Mouse (Mus musculus) lung, postnatal 0 days (tissue): ENCODE measurements around the gene Hook2. TPM values are rescaled to one million over a fixed set of nuclear protein-coding genes. Genes with fewer than 3 reads are reported as not detected.

Experiments used
- ATAC-seq: fragments of 200-750 bp; cut with Nextera tagmentation; 2 replicates; pipeline ENCODE4 v1.8.0; 2017; ENCODE audit warnings: moderate library complexity
- DNase-seq: peaks from one replicate; pipeline ENCODE4 v3.0.0-alpha.2; 2016; ENCODE audit warnings: low spot score
- H3K27ac ChIP-seq: fragments of 300-500 bp; sonication (generic); 2 replicates; pipeline ENCODE4 v1.5.1; 2014; ENCODE audit warnings: antibody characterized with exemption, mild to moderate bottlenecking, low read length, mixed read lengths
- H3K27me3 ChIP-seq: fragments of 300-500 bp; sonication (generic); replicated peaks from 2 replicates; pipeline ENCODE4 v1.6.1; 2014; ENCODE audit warnings: low read length, mixed read lengths; ENCODE audit not compliant: insufficient read depth
- H3K36me3 ChIP-seq: fragments of 300-500 bp; sonication (generic); 2 replicates; pipeline ENCODE4 v1.6.1; 2014; ENCODE audit warnings: low read length, mixed read lengths; ENCODE audit not compliant: insufficient read depth
- H3K4me1 ChIP-seq: fragments of 300-500 bp; sonication (generic); 2 replicates; pipeline ENCODE4 v1.6.1; 2014; ENCODE audit warnings: antibody characterized with exemption, low read depth, low read length, mixed read lengths; ENCODE audit not compliant: insufficient read depth
- H3K4me2 ChIP-seq: fragments of 300-500 bp; sonication (generic); replicated peaks from 2 replicates; pipeline ENCODE4 v1.6.1; 2014; ENCODE audit warnings: low read depth, mild to moderate bottlenecking, low read length, moderate library complexity, mixed read lengths
- H3K4me3 ChIP-seq: fragments of 300-500 bp; sonication (generic); 2 replicates; pipeline ENCODE4 v1.5.1; 2014; ENCODE audit warnings: low read depth, low read length
- H3K9ac ChIP-seq: fragments of 300-500 bp; sonication (generic); replicated peaks from 2 replicates; pipeline ENCODE4 v1.6.1; 2014; ENCODE audit warnings: low read depth, mild to moderate bottlenecking
- H3K9me3 ChIP-seq: fragments of 300-500 bp; sonication (generic); 2 replicates; pipeline ENCODE4 v1.6.1; 2016; ENCODE audit warnings: low read length, mixed read lengths
- CTCF ChIP-seq: IDR thresholded peaks from 2 replicates; pipeline ENCODE4 v1.5.1; 2016; ENCODE audit warnings: antibody characterized with exemption, mild to moderate bottlenecking
- EP300 ChIP-seq: IDR thresholded peaks from 2 replicates; pipeline ENCODE4 v1.6.1; 2016; ENCODE audit warnings: antibody characterized with exemption, mild to moderate bottlenecking, control low read depth
- WGBS: fragments of 180-500 bp; shearing (Covaris S2); extraction: QIAGEN DNeasy Blood & Tissue Kit; methylation state at CpG from one replicate; pipeline ENCODE4 v1.1.7; 2014; 5-methylcytosine and 5-hydroxymethylcytosine counted together
- polyA plus RNA-seq: library from polyadenylated mRNA; unstranded; fragments of >200 nt; fragmentation: Nextera tagmentation; extraction: Ambion mirVana; gene quantifications from 2 replicates; pipeline ENCODE4 v1.2.1, GENCODE M21; 2015

Gene Hook2
- polyA plus RNA-seq, 1 experiment from 2014 or later, result 19.2 TPM

- peak; percentile 30 for ATAC-seq
- WGBS, result under 1% methylated on average over 53 of the region's 53 CpGs
- Histone ChIP-seq H3K27me3 (no peaks in the 10 kb centered on the region), H3K9me3 (no peaks in the 10 kb centered on the region), H3K27ac (peak overlapping the region; percentile 92), H3K36me3 (no peaks in the 10 kb centered on the region), H3K4me2 (peak overlapping the region; percentile 91), H3K4me3 (peak overlapping the region; percentile 45), H3K4me1 (peaks cover 53% of the 10 kb centered on the region), H3K9ac (peak overlapping the region; percentile 62)
- peak; percentile 92 for DNase-seq
- TF ChIP-seq EP300 (peak; percentile 6; the same call in 1 of the 2 replicates), CTCF (no peak)
These were observed 4.6 kb upstream of the Hook2 start for GRCm38 (mm10) chr8:84985684-84986378.

GRCm38 (mm10) chr8:84986379-84986945 is 3.9 kb upstream of the Hook2 start:
- Histone ChIP-seq H3K9ac (0 out of 2 replicates have a peak overlapping the region, but pooled peaks have one; percentile 62), H3K4me3 (peak overlapping the region; percentile 45), H3K36me3 (no peaks in the 10 kb centered on the region), H3K4me1 (peaks cover 47% of the 10 kb centered on the region), H3K4me2 (peak overlapping the region; percentile 91), H3K9me3 (no peaks in the 10 kb centered on the region), H3K27ac (peak overlapping the region; percentile 92), H3K27me3 (no peaks in the 10 kb centered on the region)
- WGBS, result 30% methylated on average over 8 of the region's 8 CpGs
- TF ChIP-seq EP300, result 0 out of 2 replicates have a peak, but pooled peaks have one; percentile 1
- no peak for TF ChIP-seq CTCF
- DNase-seq (no peak), ATAC-seq (no peak)

- Histone ChIP-seq H3K4me2 (no peak overlapping the region), H3K4me3 (no peak overlapping the region), H3K27ac (no peak overlapping the region), H3K4me1 (peaks cover 38% of the 10 kb centered on the region), H3K9ac (no peak overlapping the region), H3K36me3 (no peaks in the 10 kb centered on the region), H3K27me3 (no peaks in the 10 kb centered on the region), H3K9me3 (no peaks in the 10 kb centered on the region)
- TF ChIP-seq CTCF (no peak), EP300 (no peak)
- ATAC-seq, result no peak
- 74% methylated on average over 5 of the region's 5 CpGs for WGBS
- no peak for DNase-seq
These were observed 3.0 kb upstream of the Hook2 start for GRCm38 (mm10) chr8:84987388-84987787.

- no peak overlapping the region for H3K4me3 ChIP-seq
- TF ChIP-seq CTCF (no peak), EP300 (no peak)
- WGBS, result 81% methylated on average over 2 of the region's 2 CpGs
- no peak overlapping the region for H3K4me2 ChIP-seq
- no peaks in the 10 kb centered on the region for H3K36me3 ChIP-seq
- H3K4me1 ChIP-seq, result peaks cover 34% of the 10 kb centered on the region
- H3K9ac ChIP-seq, result no peak overlapping the region
- DNase-seq, result no peak
- no peak for ATAC-seq
- H3K27me3 ChIP-seq, result no peaks in the 10 kb centered on the region
- no peak overlapping the region for H3K27ac ChIP-seq
- H3K9me3 ChIP-seq, result no peaks in the 10 kb centered on the region
These were observed 2.5 kb upstream of the Hook2 start for GRCm38 (mm10) chr8:84987903-84988302.

- no peaks in the 10 kb centered on the region for H3K36me3 ChIP-seq
- no peak for ATAC-seq
- peak overlapping the region; percentile 92 for H3K4me2 ChIP-seq
- TF ChIP-seq CTCF (no peak), EP300 (no peak)
- no peak overlapping the region for H3K9ac ChIP-seq
- DNase-seq, result peak; percentile 79
- H3K9me3 ChIP-seq, result no peaks in the 10 kb centered on the region
- peaks cover 26% of the 10 kb centered on the region for H3K4me1 ChIP-seq
- WGBS, result 14% methylated on average over 15 of the region's 15 CpGs
- H3K4me3 ChIP-seq, result peak overlapping the region; percentile 55; the same call in 1 of the 2 replicates
- no peaks in the 10 kb centered on the region for H3K27me3 ChIP-seq
- peak overlapping the region; percentile 96 for H3K27ac ChIP-seq
These were observed 1.1 kb upstream of the Hook2 start for GRCm38 (mm10) chr8:84989311-84989731.

GRCm38 (mm10) chr8:84989810-84990209 is 593 bp upstream of the Hook2 start:
- TF ChIP-seq EP300 (peak; percentile 78), CTCF (peak; percentile 92)
- Histone ChIP-seq H3K4me3 (peak overlapping the region; percentile 55), H3K9me3 (no peaks in the 10 kb centered on the region), H3K4me1 (peaks cover 22% of the 10 kb centered on the region), H3K27me3 (no peaks in the 10 kb centered on the region), H3K36me3 (no peaks in the 10 kb centered on the region), H3K9ac (peak overlapping the region; percentile 75), H3K27ac (peak overlapping the region; percentile 96), H3K4me2 (peak overlapping the region; percentile 92)
- under 1% methylated on average over 15 of the region's 15 CpGs for WGBS
- ATAC-seq, result peak; percentile 63
- peak; percentile 96 for DNase-seq
